Mouse (Mus musculus): Measurements from ENCODE around the gene Kctd21.

Gene Kctd21

GRCm38 (mm10) chr7:97386106-97386805 is 54.1 kb downstream of the Kctd21 start:
- in situ Hi-C loops (cut with MboI, MseI), result no loop called here

GRCm38 (mm10) chr7:97386806-97387370 is 54.8 kb downstream of the Kctd21 start:
- in situ Hi-C loops (cut with MboI, MseI), result no loop called here

- in situ Hi-C loops (cut with MboI, MseI), result no loop called here
These were observed 55.5 kb downstream of the Kctd21 start for GRCm38 (mm10) chr7:97387561-97388147.

- in situ Hi-C loops (cut with MboI, MseI), result no loop called here
These were observed 56.4 kb downstream of the Kctd21 start for GRCm38 (mm10) chr7:97388541-97388940.

- in situ Hi-C loops (cut with MboI, MseI), result no loop called here
These were observed 59.4 kb downstream of the Kctd21 start for GRCm38 (mm10) chr7:97391293-97392078.

- in situ Hi-C loops (cut with MboI, MseI), result no loop called here
These were observed 59.9 kb downstream of the Kctd21 start for GRCm38 (mm10) chr7:97392079-97392445.

GRCm38 (mm10) chr7:97394375-97394774 is 62.2 kb downstream of the Kctd21 start:
- in situ Hi-C loops (cut with MboI, MseI), result no loop called here

- in situ Hi-C loops (cut with MboI, MseI), result no loop called here
These were observed 66.8 kb downstream of the Kctd21 start for GRCm38 (mm10) chr7:97398943-97399342.

Data from regulatory T cell (primary cell).